Mouse (Mus musculus): ENCODE results near the gene Ctc1.
A peak's percentile ranks its signal among the peaks of the same experiment; 100 is the strongest.
"Not testable (repeated sequence)": the region's sequence is repeated elsewhere in the genome, so short reads cannot be mapped to it uniquely, and the experiment has no call there.

Gene Ctc1

DNA sequence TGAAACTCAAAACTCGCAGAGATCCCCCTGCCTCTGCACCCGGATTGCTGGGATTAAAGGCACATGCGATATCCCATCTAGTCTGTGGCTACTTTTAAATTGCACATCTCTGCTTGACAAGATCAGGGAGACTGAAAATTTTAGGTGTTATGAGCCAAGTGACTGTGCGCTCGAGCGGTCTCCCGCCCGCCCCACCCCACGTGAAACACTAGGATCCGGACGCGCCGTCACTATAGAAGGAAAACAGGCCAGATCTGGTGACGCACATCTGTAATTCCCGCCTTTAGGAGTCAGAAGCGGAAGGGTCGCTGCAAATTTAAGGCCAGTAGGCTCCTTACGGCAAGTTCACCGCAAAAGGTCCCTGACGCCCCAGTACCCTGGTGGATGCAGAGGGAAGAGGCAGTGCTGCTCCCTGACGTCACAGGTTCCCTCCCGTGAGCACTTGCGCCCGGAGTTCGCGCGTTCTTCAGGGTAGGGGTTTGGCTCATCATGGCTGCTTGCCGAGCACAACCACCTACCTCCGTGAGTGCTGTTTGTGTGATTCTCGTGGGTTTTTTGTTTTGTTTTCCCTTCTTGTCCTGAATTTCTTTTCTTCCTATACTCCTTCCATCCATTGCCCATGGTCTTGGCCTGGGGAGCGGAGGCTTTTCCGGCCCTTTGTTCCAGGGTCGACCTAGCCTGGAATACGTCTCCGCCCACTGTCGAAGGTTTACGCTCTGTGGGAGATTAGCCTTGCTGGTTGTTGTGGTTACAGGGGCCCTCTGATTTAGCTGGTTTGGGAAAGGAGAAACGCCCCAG lies at the start of gene Ctc1:
Ctc1 (plus strand) TSS at position 268 of the 798 bp plus-strand sequence.
- DNase-seq (ENCODE audit: extremely low read depth, low read depth, low spot score): no peak

DNA sequence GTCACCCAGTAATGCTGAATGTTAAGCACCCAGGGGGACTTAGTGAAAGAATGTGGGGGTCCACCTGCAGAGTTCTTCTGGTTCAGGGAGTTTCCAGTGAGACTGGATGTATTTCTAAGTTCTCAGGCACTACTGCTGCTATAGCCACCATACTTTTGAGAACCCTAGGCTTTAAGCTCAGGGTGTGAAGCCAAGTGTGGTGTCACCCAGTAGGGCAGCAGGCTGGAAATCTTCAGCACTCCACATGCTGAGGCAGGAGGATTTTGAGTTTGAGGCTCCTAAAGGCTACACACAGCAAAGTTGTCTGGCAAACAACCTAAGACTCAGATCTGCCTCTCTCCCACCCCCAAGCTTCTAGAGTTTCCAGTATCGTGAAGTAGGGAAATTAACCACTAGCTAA lies 49.2 kb upstream of the Ctc1 start:
- no peak for DNase-seq (ENCODE audit: extremely low read depth, low read depth, low spot score)

GRCm38 (mm10) chr11:68967337-68968282 lies 48.1 kb upstream of the Ctc1 start, which contains the start of gene Slc25a35:
Slc25a35 (plus strand) TSS chr11:68968131.
- DNase-seq (ENCODE audit: extremely low read depth, low read depth, low spot score): peak; percentile 90

- DNase-seq (ENCODE audit: extremely low read depth, low read depth, low spot score): no peak
These were observed 47.0 kb upstream of the Ctc1 start for GRCm38 (mm10) chr11:68968752-68969151.

GRCm38 (mm10) chr11:68970232-68970631 lies 45.5 kb upstream of the Ctc1 start:
- peak; percentile 68 for DNase-seq (ENCODE audit: extremely low read depth, low read depth, low spot score)

DNA sequence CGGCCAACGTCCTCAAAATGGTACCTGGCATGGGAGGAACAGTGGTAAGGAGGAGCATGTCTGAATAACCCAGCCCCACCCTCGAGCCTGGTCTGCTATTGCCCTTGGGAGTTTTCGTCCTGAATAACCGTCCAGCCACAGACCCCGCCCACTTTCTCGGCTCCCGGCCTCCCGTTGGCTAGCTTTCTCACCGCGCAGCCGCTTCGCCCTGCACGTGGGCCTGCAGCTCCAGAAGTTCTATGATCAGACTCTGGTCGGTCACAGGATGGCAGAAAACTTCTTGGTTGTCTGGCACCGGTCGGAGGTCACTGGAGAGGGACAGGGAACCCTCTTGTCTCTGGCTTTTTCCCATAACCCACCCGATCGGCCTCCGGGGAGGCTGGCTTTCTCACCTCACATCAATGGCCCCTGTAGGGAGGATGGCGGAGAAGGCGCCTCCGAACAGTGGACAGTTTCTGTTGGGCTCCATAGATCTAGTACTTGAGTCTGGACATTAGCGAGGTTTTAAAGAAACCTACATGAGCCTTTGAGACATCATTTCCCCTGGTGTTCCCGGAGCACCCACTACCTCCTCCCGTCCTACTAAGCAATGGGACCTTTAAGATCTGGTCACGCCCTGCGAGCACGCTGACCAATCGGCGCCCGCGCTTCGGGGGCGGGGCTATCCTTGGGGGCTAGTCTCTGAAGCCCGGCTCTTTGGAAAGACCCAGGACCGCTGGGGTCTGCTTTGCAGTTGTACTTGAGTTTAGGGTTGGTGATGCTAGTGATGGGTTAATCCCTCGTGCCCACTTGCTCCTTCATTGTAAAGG lies 42.3 kb upstream of the Ctc1 start:
- not testable (repeated sequence) for DNase-seq (ENCODE audit: extremely low read depth, low read depth, low spot score)

DNA sequence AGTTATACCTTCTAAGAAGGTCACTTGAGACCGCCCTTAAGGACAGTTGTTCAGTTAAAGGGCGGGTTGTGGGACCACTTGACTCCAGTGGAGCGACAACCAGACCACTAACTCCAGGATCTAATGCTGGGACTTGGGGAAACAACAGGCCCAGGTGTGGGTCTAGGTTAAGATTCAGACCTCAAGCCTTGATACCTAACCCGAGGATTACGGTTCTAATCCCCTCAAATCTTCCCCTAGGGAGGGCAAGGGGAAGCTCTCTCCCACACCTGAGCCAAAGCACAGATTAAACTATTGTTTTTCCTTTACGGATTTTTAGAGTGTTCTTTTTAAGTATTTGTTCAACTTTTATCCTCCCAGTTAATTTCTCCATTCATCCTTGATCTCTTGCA lies 41.7 kb upstream of the Ctc1 start:
- no peak for DNase-seq (ENCODE audit: extremely low read depth, low read depth, low spot score)

- DNase-seq (ENCODE audit: extremely low read depth, low read depth, low spot score): no peak
These were observed 40.6 kb upstream of the Ctc1 start, which contains the start of gene Rangrf for GRCm38 (mm10) chr11:68975085-68975484. Rangrf (minus strand) TSS chr11:68975185.

- DNase-seq (ENCODE audit: extremely low read depth, low read depth, low spot score): no peak
These were observed 40.1 kb upstream of the Ctc1 start for GRCm38 (mm10) chr11:68975601-68976000.

DNA sequence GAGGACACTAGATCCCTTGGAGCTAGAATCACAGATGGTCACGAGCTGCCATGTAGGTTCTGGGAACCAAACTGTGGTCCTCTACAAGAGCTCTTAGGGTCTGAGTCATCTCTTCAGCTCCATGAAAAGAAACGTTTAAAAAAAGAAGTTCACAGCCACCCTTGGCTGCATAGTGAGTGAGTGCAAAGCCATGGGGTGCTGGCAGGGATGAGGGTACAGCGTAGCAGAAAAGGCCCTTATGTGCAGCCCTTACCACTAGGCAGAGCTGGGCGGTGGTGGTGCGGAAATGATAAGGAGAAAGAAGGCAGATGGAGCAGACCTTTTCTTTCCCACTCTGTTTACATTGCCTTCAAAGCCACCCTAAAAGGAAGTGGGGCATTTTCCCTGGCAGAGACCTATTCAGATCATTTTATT lies 36.4 kb upstream of the Ctc1 start:
- DNase-seq (ENCODE audit: extremely low read depth, low read depth, low spot score): no peak

- DNase-seq (ENCODE audit: extremely low read depth, low read depth, low spot score): peak; percentile 88
These were observed 34.8 kb upstream of the Ctc1 start for GRCm38 (mm10) chr11:68980919-68981318.

GRCm38 (mm10) chr11:68982639-68983369 lies 32.9 kb upstream of the Ctc1 start:
- DNase-seq (ENCODE audit: extremely low read depth, low read depth, low spot score): peak; percentile 72

GRCm38 (mm10) chr11:68987365-68987882 lies 28.3 kb upstream of the Ctc1 start:
- DNase-seq (ENCODE audit: extremely low read depth, low read depth, low spot score): no peak

GRCm38 (mm10) chr11:68988341-68988740 lies 27.4 kb upstream of the Ctc1 start:
- DNase-seq (ENCODE audit: extremely low read depth, low read depth, low spot score): no peak

GRCm38 (mm10) chr11:68993122-68993521 lies 22.6 kb upstream of the Ctc1 start:
- no peak for DNase-seq (ENCODE audit: extremely low read depth, low read depth, low spot score)

DNA sequence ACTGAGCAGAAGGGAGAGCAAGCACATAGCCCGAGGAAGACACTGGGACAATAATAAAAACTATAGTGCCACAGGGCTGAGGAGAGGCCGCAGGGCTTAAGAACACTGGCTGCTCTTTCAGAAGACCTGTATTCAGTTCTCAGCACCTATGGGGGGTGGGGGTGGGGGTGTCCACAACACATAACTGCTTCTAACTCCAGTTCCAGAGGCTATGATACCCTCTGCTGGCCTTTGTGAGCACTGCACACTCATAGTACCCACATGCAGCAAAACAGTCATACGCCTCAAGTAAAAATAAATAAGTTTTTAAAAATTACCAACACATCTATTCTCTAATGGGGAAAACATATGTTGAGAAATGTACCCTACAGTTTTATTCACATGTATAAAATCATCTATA lies 21.3 kb upstream of the Ctc1 start:
- no peak for DNase-seq (ENCODE audit: extremely low read depth, low read depth, low spot score)

GRCm38 (mm10) chr11:68997080-68997479 lies 18.6 kb upstream of the Ctc1 start:
- no peak for DNase-seq (ENCODE audit: extremely low read depth, low read depth, low spot score)

- not testable (repeated sequence) for DNase-seq (ENCODE audit: extremely low read depth, low read depth, low spot score)
These were observed 12.9 kb upstream of the Ctc1 start for GRCm38 (mm10) chr11:69002782-69003181.

- no peak for DNase-seq (ENCODE audit: extremely low read depth, low read depth, low spot score)
These were observed 12.1 kb upstream of the Ctc1 start for GRCm38 (mm10) chr11:69003592-69003991.

GRCm38 (mm10) chr11:69005193-69005592 lies 10.5 kb upstream of the Ctc1 start:
- no peak for DNase-seq (ENCODE audit: extremely low read depth, low read depth, low spot score)

Data from fat pad, adult 2 months (tissue).